Mouse (Mus musculus) erythroblast, embryonic 14.5 days (primary cell): ENCODE results near the gene Opa3.

ENCODE experiments used
- GATA1 ChIP-seq: IDR thresholded peaks from 2 replicates; pipeline ENCODE4 v1.6.1; 2012; ENCODE audit warnings: low read length, inconsistent platforms, mixed read lengths
- TAL1 ChIP-seq: IDR thresholded peaks from 3 replicates; pipeline ENCODE4 v1.6.1; 2012; ENCODE audit warnings: low read length, inconsistent platforms, mixed read lengths

DNA sequence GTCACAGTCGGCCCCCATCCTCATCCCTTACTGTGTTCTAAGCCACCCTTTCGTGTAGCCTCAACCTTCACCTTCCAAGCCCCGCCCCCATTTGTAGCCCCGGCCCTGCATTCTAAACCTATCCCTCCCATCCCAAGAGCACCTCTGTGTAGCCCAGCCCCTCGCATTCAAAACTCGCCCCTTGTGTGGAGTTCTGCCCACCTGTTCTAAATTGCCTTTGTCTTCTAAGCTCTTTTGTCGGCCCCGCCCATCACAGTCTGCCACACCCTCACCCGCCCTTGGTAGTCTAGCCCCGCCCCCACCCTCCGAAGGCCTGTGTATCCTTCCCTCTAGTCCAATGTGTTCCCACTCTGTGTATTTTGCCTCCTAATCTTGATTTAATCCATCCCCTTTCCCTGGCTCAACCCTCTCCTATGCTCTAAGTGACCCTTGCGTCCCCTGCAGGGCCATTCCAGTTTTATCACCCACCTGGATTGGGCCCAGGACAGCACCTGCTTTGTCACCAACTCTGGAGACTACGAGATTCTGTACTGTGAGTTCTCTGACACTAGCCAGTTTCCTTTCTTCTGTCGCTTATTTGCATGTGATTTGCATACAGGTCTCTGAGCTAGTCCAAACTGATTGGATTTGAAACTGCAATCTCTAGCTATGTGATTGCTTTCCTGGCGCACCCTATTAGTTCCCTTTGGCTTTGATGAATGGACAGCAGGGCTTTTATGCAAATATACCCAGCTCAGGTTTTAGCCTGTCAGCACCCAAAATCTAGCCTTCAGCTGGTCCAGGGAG is 25.9 kb upstream of the Opa3 start:
- TF ChIP-seq GATA1, result no peak
- TF ChIP-seq TAL1, result no peak
